Mouse (Mus musculus) left cerebral cortex, postnatal 10 days (tissue): ENCODE measurements at regions not wholly inside any gene's neighbourhood (a gene's known extent, or its start where the extent isn't known, plus 50 kb on each side); places are given as distances from the start of the nearest gene placed in this dataset.
"Not testable (repeated sequence)": the region's sequence is repeated elsewhere in the genome, so short reads cannot be mapped to it uniquely, and the experiment has no call there.

Experiments
- DNase-seq, 2 experiments: peaks; one replicate each; pipeline ENCODE4 v3.0.0; 2021 to 2022; ENCODE audit warnings: low spot score in 2 of 2, mixed read lengths in 1 of 2; ENCODE audit errors: extremely low spot score in 1 of 2
- intact Hi-C: fragments of 180-260 bp; cut with DNase I; formaldehyde crosslinking; loops from one replicate; pipeline ENCODE4 v1.15.1; 2025

DNA sequence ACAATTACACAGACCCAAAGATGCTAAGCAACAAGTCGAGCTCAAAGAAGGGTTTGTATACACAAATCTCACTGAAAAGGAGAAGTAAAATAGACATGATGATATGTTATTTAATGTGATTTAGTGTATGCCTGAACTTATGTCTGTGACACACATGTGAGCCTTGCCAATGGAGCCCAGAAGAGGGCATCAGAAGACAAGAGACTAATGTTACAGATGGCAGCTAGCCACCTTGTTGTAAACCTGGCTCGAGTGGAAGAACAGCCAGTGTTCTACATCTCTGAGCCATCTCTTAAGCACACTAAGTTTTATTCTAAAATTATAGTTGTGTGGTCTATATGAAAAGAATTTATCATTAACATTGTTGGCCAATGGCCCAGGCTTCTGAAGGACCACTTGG lies 943.7 kb upstream of the Prmt6 start:
- intact Hi-C loops = no loop called here
- no peak for DNase-seq

DNA sequence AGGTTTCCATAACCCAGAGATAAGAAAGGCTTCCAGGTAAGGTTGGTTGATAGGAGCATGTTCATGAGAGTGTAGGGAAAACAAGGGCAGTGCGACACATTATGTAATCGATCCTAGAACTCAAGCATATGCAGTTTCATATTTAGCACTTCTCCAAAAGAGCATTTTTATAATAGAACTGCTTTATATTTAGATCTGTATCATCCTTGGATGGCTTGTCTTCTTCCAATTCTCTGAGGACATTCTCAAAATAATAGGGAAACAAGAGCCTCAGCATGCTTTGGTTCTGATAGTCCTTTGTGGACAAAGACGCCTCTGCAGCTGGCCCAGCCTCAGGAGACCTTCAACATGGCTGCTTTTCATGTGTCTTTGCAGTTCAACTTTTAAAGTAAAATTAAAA lies 915.9 kb upstream of the Prmt6 start:
- no peak for DNase-seq
- intact Hi-C loops = no loop called here

DNA sequence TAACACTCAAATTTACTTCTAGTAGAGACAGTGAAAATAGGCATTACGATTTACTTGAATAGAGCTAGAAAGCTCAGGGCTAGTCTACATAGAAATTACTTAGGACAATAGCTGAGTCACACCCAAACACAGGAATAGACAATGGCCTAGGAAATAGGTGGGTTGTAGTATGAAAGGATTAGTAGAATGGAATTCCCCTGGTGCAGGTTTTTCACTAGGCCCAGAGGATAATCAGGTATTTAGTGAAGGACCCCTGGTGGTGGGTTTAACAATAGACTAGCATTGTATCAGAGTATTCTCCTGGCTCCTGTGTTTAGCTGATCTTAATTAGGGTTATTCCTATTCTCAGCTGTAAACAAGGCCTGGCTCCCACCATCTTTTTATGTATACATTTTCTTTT lies 890.4 kb upstream of the Prmt6 start:
- DNase-seq, intact Hi-C loops: not testable (repeated sequence)

DNA sequence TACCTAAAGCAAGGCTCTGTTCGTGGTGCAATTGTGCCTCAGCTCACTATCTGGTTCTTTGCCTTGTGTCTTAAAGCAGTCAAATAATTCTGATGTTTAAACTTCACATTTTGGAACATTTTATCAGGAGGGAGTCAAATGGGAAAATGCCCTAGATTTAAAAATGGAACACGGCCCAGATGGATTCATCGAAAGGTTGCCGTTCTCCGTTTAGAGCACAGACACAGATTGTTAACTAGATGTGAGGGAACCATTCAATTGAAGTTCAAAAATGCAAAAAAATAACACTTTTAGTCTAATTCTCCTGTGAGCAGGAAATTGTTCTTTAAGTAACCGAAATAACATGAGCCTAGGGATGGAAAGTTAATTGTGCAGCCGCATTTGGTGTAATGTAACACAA lies 858.2 kb upstream of the Prmt6 start:
- DNase-seq = no peak
- intact Hi-C loops = no loop called here

DNA sequence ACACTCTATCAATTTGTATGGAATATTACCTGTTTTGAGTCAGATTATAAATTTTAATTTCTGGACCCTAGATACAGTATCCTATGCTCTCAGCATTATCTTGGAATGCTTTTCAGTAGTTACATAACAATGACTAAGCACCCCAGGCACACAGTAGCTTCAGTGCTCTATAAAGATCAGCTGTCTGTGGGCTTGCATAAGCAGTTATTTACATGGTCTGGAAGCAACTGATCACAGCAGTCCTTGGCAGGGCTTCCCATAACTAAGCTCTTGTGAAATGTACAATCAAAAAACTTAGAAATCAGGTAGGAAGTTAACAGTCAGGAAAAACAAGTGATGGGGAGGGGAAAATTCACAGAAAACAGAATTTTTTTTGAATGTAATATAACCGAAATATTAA lies 851.8 kb upstream of the Prmt6 start:
- no peak for DNase-seq
- intact Hi-C loops = no loop called here

DNA sequence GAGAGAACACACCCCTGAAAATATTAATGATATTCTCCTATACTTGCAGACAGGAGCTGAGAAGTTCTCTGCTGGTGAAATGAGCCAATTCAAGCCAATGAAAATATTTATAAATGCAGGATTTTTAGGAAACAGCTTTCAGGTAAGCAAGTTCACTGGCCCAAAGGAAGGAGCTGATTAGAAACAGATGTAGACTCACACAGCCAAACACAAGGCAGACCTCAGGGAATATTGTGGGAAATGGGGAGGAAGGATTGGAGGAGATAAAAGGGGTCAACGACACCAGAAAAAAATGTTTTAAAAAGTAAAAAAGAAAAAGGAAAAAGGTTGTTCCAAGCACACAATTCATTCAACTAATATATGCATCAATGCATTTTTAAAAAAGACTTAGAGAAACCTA lies 823.5 kb upstream of the Prmt6 start:
- intact Hi-C loops = no loop called here

DNA sequence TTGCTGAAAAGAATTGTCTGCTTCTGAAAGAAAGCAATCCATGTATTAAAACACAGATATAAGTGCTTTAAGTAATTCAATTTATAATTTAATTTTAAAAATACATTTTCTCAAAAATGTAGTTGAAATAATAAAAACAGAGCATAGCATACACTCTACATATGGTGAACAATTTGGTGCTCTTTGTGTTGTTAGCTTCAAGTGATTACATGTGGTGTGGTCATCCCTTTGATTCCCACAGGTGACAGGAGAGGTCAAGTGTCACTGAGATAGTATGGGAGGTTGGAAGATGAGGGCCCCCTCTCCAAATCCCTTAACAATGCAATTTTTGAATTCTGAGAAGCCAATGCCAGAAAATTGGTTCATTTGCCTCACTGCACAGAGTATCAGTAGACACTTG lies 819.5 kb upstream of the Prmt6 start:
- intact Hi-C loops = no loop called here
- DNase-seq = no peak

More for the DNA sequence above, 823.5 kb upstream of the Prmt6 start:
- no peak for DNase-seq

DNA sequence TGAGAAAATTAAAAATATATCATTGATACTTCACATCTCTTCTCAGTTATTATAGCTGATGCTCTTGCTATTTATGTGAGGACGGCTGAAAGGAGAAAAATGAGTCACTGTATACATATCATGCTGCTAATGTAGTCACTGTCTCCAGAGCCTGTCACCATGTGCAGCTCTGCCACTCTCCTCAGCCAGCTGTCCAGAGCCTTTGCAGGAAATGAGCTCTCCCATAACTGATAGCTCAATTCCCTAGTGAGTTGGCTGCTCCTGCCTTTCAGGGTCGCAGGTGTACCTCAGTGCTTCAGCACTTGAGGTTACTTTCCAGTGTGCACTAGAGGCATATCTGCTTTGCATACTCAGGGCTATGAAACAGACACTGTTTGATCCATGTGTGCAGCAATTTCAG lies 819.0 kb upstream of the Prmt6 start:
- intact Hi-C loops = loop anchor here (5.0 to 10.0 kb wide), 2 partner anchors 928 to 1545 kb away; partner anchors contain the start of gene Ntng1

DNA sequence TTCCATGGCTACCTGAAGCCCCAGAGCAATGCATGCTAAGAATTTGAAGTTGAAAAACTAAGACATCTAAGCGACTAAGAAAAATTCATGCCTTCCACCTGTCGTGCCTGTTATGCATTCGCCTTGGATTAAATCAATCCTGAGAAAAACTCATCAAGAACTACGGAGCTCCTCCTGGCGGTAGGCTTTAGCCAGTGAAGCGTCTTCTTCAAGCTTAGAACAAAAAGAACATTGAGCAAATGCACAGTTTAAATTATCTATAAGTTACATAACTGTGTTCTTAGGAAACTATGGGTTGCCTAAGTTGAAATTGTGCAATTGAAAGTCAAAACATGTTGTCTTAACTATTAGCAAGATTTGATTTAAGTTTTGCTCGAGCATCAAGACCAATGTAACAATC lies 818.4 kb upstream of the Prmt6 start:
- DNase-seq = peak; percentile 51 to 68
- intact Hi-C loops = loop anchor here (5.0 to 10.0 kb wide), 2 partner anchors 927 to 1544 kb away; partner anchors contain the start of gene Ntng1

More for the DNA sequence above, 819.0 kb upstream of the Prmt6 start:
- DNase-seq = no peak

DNA sequence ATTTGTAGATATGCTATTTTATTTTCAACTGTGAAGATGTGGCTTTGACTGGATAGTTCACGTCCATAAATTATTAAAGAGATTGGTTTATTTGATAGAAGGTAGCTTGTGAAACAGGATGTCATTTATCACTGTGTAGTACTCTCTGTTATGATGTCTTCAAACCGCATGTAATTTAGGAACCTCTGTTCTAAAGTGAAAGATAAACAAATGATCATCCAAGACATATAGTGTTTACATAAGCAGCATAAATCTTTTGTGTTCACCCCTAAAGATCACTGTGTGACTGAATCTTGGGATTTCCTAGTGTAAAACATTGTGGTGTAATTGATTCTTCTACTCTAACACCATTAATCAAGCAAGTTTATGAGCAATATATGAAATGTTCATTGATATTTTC lies 798.8 kb upstream of the Prmt6 start:
- DNase-seq = no peak
- intact Hi-C loops = no loop called here
